Mouse (Mus musculus): Measurements from ENCODE around the gene Orai3.

GRCm38 (mm10) chr7:127765756-127766155 lies 3.9 kb upstream of the Orai3 start:
- no peak for TF ChIP-seq CTCF (IDR thresholded peaks at IDR 0.05; ENCODE audit: extremely low read depth, insufficient read length, insufficient replicate concordance, low read depth, low read length)
- no peak for TF ChIP-seq POLR2A (IDR thresholded peaks at IDR 0.05; ENCODE audit: low read depth, low read length)

Measured in small intestine, adult 2 months (tissue).